In genomic region chr6:4407748-4408147, GRCm38 (mm10) we compare ENCODE assay signal across 8 mouse cellular contexts.
A peak's percentile ranks its signal among the peaks of the same experiment; 100 is the strongest.
DNase-seq lines count a peak whose midpoint lies in the region; ATAC-seq and TF ChIP-seq lines count a peak whose summit lies in the region.

No protein-coding gene starts in this region.

- H3K4me1 ChIP-seq in hindbrain, postnatal 0 days (ENCODE audit: insufficient read depth, low read length) = no peaks in the 10 kb centered on the region
- H3K4me1 ChIP-seq in hindbrain, embryonic 16.5 days (ENCODE audit: control insufficient read depth, insufficient read depth, low read depth, low read length) = no peaks in the 10 kb centered on the region
- no peaks in the 10 kb centered on the region for H3K4me1 ChIP-seq in G1E (ENCODE audit: insufficient read depth, low read depth, low read length)
- H3K4me1 ChIP-seq in embryonic facial prominence, embryonic 14.5 days (ENCODE audit: control insufficient read depth, insufficient read depth, low read length) = no peaks in the 10 kb centered on the region
- no peaks in the 10 kb centered on the region for H3K4me1 ChIP-seq in hindbrain, embryonic 14.5 days (replicated peaks; ENCODE audit: control insufficient read depth, insufficient read depth, low read length)
- no peaks in the 10 kb centered on the region for H3K4me1 ChIP-seq in forebrain, embryonic 15.5 days

- no peak overlapping the region for H3K9ac ChIP-seq in hindbrain, postnatal 0 days (replicated peaks; ENCODE audit: low read length)
- H3K9ac ChIP-seq in hindbrain, embryonic 16.5 days (ENCODE audit: low read depth, low read length) = no peak overlapping the region
- no peak overlapping the region for H3K9ac ChIP-seq in embryonic facial prominence, embryonic 14.5 days (ENCODE audit: low read depth, low read length)
- H3K9ac ChIP-seq in hindbrain, embryonic 14.5 days = no peak overlapping the region
- no peak overlapping the region for H3K9ac ChIP-seq in forebrain, embryonic 15.5 days (replicated peaks)

- no peak overlapping the region for H3K4me3 ChIP-seq in hindbrain, postnatal 0 days (ENCODE audit: low read length)
- no peak overlapping the region for H3K4me3 ChIP-seq in hindbrain, embryonic 16.5 days (ENCODE audit: low read length)
- no peak overlapping the region for H3K4me3 ChIP-seq in G1E (ENCODE audit: low read depth, low read length)
- no peak overlapping the region for H3K4me3 ChIP-seq in embryonic facial prominence, embryonic 14.5 days (ENCODE audit: low read depth, low read length)
- no peak overlapping the region for H3K4me3 ChIP-seq in hindbrain, embryonic 14.5 days (replicated peaks; ENCODE audit: low read length)
- H3K4me3 ChIP-seq in forebrain, embryonic 15.5 days = no peak overlapping the region

- ATAC-seq in hindbrain, postnatal 0 days = no peak
- ATAC-seq in hindbrain, embryonic 16.5 days = no peak
- ATAC-seq in G1E (ENCODE audit: extremely low read depth, insufficient number of reproducible peaks, low FRiP score, poor library complexity, severe bottlenecking) = no peak
- ATAC-seq in embryonic facial prominence, embryonic 14.5 days (ENCODE audit: low read depth) = 0 out of 2 replicates have a peak, but pooled peaks have one; percentile 44
- no peak for ATAC-seq in hindbrain, embryonic 14.5 days (ENCODE audit: low FRiP score)
- no peak for ATAC-seq in forebrain, embryonic 15.5 days (replicated peaks)

- H3K9me3 ChIP-seq in hindbrain, postnatal 0 days (ENCODE audit: low read length) = no peaks in the 10 kb centered on the region
- H3K9me3 ChIP-seq in hindbrain, embryonic 16.5 days (ENCODE audit: control insufficient read depth, low read length) = no peaks in the 10 kb centered on the region
- no peaks in the 10 kb centered on the region for H3K9me3 ChIP-seq in G1E (replicated peaks)
- no peaks in the 10 kb centered on the region for H3K9me3 ChIP-seq in embryonic facial prominence, embryonic 14.5 days (ENCODE audit: control insufficient read depth, low read length)
- H3K9me3 ChIP-seq in hindbrain, embryonic 14.5 days (ENCODE audit: control insufficient read depth, low read length) = no peaks in the 10 kb centered on the region
- H3K9me3 ChIP-seq in forebrain, embryonic 15.5 days = no peaks in the 10 kb centered on the region

- DNase-seq in hindbrain, postnatal 0 days (ENCODE audit: low spot score) = no peak
- DNase-seq in 416B (ENCODE audit: low read depth) (peak; percentile 40), G1E (ENCODE audit: low spot score) (peak; percentile 2)
- DNase-seq in embryonic facial prominence, embryonic 14.5 days (ENCODE audit: low spot score) = no peak
- DNase-seq in urinary bladder, postnatal 14 days (ENCODE audit: low spot score) = no peak
- DNase-seq in hindbrain, embryonic 14.5 days (ENCODE audit: low spot score) = no peak

- H3K4me2 ChIP-seq in hindbrain, postnatal 0 days (ENCODE audit: low read depth, low read length) = no peak overlapping the region
- no peak overlapping the region for H3K4me2 ChIP-seq in hindbrain, embryonic 16.5 days (ENCODE audit: low read length)
- H3K4me2 ChIP-seq in embryonic facial prominence, embryonic 14.5 days (ENCODE audit: low read depth, low read length) = no peak overlapping the region
- H3K4me2 ChIP-seq in hindbrain, embryonic 14.5 days (replicated peaks) = no peak overlapping the region
- no peak overlapping the region for H3K4me2 ChIP-seq in forebrain, embryonic 15.5 days (replicated peaks)

- WGBS in hindbrain, postnatal 0 days = 56% methylated on average over 3 of the region's 3 CpGs
- WGBS in hindbrain, embryonic 16.5 days = 59% methylated on average over 3 of the region's 3 CpGs
- 46% methylated on average over 3 of the region's 3 CpGs for WGBS in embryonic facial prominence, embryonic 14.5 days
- WGBS in hindbrain, embryonic 14.5 days = 65% methylated on average over 3 of the region's 3 CpGs
- 55% methylated on average over 3 of the region's 3 CpGs for WGBS in forebrain, embryonic 15.5 days

- no peaks in the 10 kb centered on the region for H3K36me3 ChIP-seq in hindbrain, postnatal 0 days (ENCODE audit: insufficient read depth, low read length)
- H3K36me3 ChIP-seq in hindbrain, embryonic 16.5 days (ENCODE audit: control insufficient read depth, insufficient read depth, low read length) = no peaks in the 10 kb centered on the region
- no peaks in the 10 kb centered on the region for H3K36me3 ChIP-seq in G1E (replicated peaks)
- no peaks in the 10 kb centered on the region for H3K36me3 ChIP-seq in embryonic facial prominence, embryonic 14.5 days (ENCODE audit: control insufficient read depth, insufficient read depth, low read length)
- H3K36me3 ChIP-seq in hindbrain, embryonic 14.5 days (replicated peaks; ENCODE audit: control insufficient read depth, insufficient read depth) = no peaks in the 10 kb centered on the region
- H3K36me3 ChIP-seq in forebrain, embryonic 15.5 days = no peaks in the 10 kb centered on the region

- H3K27me3 ChIP-seq in hindbrain, postnatal 0 days (ENCODE audit: insufficient read depth, low read length) = no peaks in the 10 kb centered on the region
- no peaks in the 10 kb centered on the region for H3K27me3 ChIP-seq in hindbrain, embryonic 16.5 days (replicated peaks; ENCODE audit: control insufficient read depth, insufficient read depth, low read length)
- H3K27me3 ChIP-seq in G1E (ENCODE audit: insufficient read depth, low read length) = no peaks in the 10 kb centered on the region; the same call in 1 of the 2 replicates
- H3K27me3 ChIP-seq in embryonic facial prominence, embryonic 14.5 days (replicated peaks; ENCODE audit: control insufficient read depth, insufficient read depth, low read length) = no peaks in the 10 kb centered on the region
- no peaks in the 10 kb centered on the region for H3K27me3 ChIP-seq in hindbrain, embryonic 14.5 days (ENCODE audit: control insufficient read depth, insufficient read depth, low read length)
- H3K27me3 ChIP-seq in forebrain, embryonic 15.5 days = no peaks in the 10 kb centered on the region

- no peak overlapping the region for H3K27ac ChIP-seq in hindbrain, postnatal 0 days
- H3K27ac ChIP-seq in hindbrain, embryonic 16.5 days (ENCODE audit: low read depth, low read length) = no peak overlapping the region
- no peak overlapping the region for H3K27ac ChIP-seq in embryonic facial prominence, embryonic 14.5 days (replicated peaks; ENCODE audit: low read depth, low read length)
- no peak overlapping the region for H3K27ac ChIP-seq in hindbrain, embryonic 14.5 days
- H3K27ac ChIP-seq in forebrain, embryonic 15.5 days (replicated peaks) = no peak overlapping the region

- TF ChIP-seq CTCF in hindbrain, postnatal 0 days (IDR thresholded peaks at IDR 0.05; ENCODE audit: low read depth) = peak; percentile 46
- TF ChIP-seq CTCF in G1E (IDR thresholded peaks at IDR 0.05; ENCODE audit: low read depth, low read length) = peak; percentile 35

Comparison
In these comparisons a context has a peak if more than half of its experiments do, and no peak if none do; other contexts are left out.
1. DNase-seq: peak in 416B (single experiment) and G1E (single experiment); none in hindbrain, postnatal 0 days (single experiment), embryonic facial prominence, embryonic 14.5 days (single experiment), urinary bladder, postnatal 14 days (single experiment) and hindbrain, embryonic 14.5 days (single experiment).